Comparison of ENCODE assay signal across 8 mouse cellular contexts in the genomic region with DNA sequence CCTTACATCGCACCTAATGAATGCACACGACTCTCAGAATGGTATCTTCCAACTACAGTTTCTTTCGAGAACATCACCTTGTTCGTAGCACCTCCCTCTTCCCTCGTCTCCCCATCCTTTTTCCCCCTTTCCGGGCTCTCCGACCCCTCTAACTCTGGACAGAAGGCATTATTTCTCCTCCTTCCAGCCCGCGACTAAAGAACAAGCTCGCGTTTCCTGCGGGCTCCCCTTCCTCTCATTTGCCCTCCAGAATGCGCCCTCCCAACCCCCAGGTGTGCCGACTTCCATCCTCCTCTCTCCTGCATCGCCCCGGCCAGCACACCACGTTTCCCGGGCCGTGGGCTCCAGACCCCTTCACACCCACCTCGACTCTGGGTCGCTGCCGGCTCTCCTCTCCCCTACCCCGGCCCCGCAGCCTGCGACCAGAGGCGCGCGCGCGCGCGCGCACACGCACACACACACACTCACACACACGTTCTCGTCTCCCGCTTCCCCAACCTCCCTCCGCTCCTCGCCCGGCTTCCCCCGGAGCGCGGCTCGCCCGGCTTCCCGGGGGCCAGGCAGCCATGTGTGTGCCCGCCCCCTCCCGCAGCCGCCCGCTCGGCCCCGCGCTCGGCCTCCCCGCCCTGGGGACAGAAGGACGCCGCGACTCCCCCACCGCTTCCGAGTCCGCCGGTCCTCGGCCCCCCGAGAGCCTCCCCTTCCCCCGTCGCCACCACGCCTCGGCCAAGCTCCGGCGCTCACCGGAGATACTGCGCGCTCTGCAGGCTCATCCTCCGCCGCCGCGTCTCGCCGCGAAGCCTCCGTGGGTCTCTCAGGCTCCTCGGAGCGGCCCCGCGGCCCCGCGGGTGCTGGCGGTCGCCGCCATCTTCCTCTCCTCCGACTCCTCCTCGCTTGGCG. TPM values are rescaled to one million over a fixed set of nuclear protein-coding genes. Genes with fewer than 3 reads are reported as not detected.
DNase-seq lines count a peak whose midpoint lies in the region; ATAC-seq and TF ChIP-seq lines count a peak whose summit lies in the region.

Gene Smg7 (minus strand): TSS at position 882 of the 900 bp plus-strand sequence.

- intact Hi-C loops in left cerebral cortex, postnatal 36 days (cut with DNase I) = loop anchor here (2.0 to 10.0 kb wide), 4 partner anchors 53 to 135 kb away; partner anchors contain the start of genes Arpc5, Nmnat2 and Rgl1

- peak within 1 kb of the TSS; percentile 88 for H3K4me3 ChIP-seq in hindbrain, embryonic 13.5 days

- H3K36me3 ChIP-seq in hindbrain, embryonic 13.5 days = no peaks in the 10 kb centered on the region

- CTCF ChIA-PET in Patski (lab: Charles Lee) = interaction anchor here (1.0 kb wide), 1 partner anchor 9 kb away, joined by 3 read pairs; no protein-coding TSS in a partner anchor

- peaks cover under 1% of the 10 kb centered on the region for H3K27me3 ChIP-seq in Patski
- H3K27me3 ChIP-seq in hindbrain, embryonic 13.5 days = no peaks in the 10 kb centered on the region

- under 1% methylated on average over 86 of the region's 93 CpGs for WGBS in hindbrain, embryonic 13.5 days

- peak; percentile 8 for ATAC-seq in Patski
- peak; percentile 62 for ATAC-seq in hindbrain, embryonic 13.5 days (ENCODE audit: low FRiP score)

- H3K9me3 ChIP-seq in hindbrain, embryonic 13.5 days = no peaks in the 10 kb centered on the region

- POLR2A ChIA-PET in Patski (lab: Charles Lee) = interaction anchor here (0.6 to 0.7 kb wide), 2 partner anchors 17 to 391 kb away, joined by 3 to 4 read pairs; no protein-coding TSS in a partner anchor

- H3K4me2 ChIP-seq in hindbrain, embryonic 13.5 days = peak within 1 kb of the TSS; percentile 91

- H3K4me1 ChIP-seq in hindbrain, embryonic 13.5 days (replicated peaks) = peaks cover 22% of the 10 kb centered on the region

- H3K27ac ChIP-seq in hindbrain, embryonic 13.5 days = peak within 1 kb of the TSS; percentile 99

- in situ Hi-C loops in Patski (cut with MboI; ENCODE audit: low pct_unique_long_range_greater_than_20kb) = loop anchor here (5.0 kb wide), 2 partner anchors 110 to 190 kb away; no protein-coding TSS in a partner anchor

- TF ChIP-seq CTCF in Patski (IDR thresholded peaks at IDR 0.05) = no peak

- H3K9ac ChIP-seq in hindbrain, embryonic 13.5 days = peak within 1 kb of the TSS; percentile 94

- DNase-seq in 416B (ENCODE audit: low read depth) (peak; percentile 37), Patski (ENCODE audit: low read depth, low spot score) (no peak)
- peak; percentile 73 to 81 for DNase-seq in cerebellum, postnatal 14 days
- peak; percentile 48 to 67 for DNase-seq in frontal cortex, postnatal 36 days (ENCODE audit: low spot score in 2 of 2)
- DNase-seq in left cerebral cortex, postnatal 36 days (ENCODE audit: low spot score in 2 of 2) = peak; percentile 74 to 79
- peak; percentile 10 to 49 for DNase-seq in monocyte, adult 2 months (ENCODE audit: low read depth in 1 of 2, low spot score in 2 of 2)
- peak; percentile 70 for DNase-seq in thymus, postnatal 4 days

RNA-seq across cellular contexts. Expression of gene Smg7, which starts in this region (rescaled TPM):
- 44.0 TPM for polyA plus RNA-seq in Patski (2021)
- polyA plus RNA-seq in hindbrain, embryonic 13.5 days (2015; fragmentation: Nextera tagmentation; extraction: Ambion mirVana) = 33.8 and 37.1 TPM in 2 replicates
- 100 to 1,000 TPM in 1 of 2 experiments, 10 to 100 TPM in 1; 87.6 to 103 TPM for total RNA-seq in left cerebral cortex, postnatal 36 days (2021)
